Mouse (Mus musculus) embryonic stem cell, embryonic (primary cell): ENCODE measurements around the gene Prkag1.

Source experiments
- CTCF ChIA-PET, 4 experiments: fragments of 300-600 bp in 2 of 4; fragments of 350-600 bp in 2 of 4; sonication (Branson Sonifier 250); formaldehyde crosslinking; loops; one replicate each; lab custom pipeline; 2022; ENCODE audit warnings: inconsistent platforms in 2 of 4; lab: Charles Lee
- POLR2A ChIA-PET, 4 experiments: fragments of 300-600 bp in 2 of 4; fragments of 350-600 bp in 2 of 4; sonication (Branson Sonifier 250); formaldehyde crosslinking; loops; one replicate each; lab custom pipeline; 2022; ENCODE audit warnings: antibody characterized with exemption in 4 of 4, inconsistent platforms in 1 of 4; lab: Charles Lee

Prkag1 gene

GRCm38 (mm10) chr15:98812741-98813424 lies 18.4 kb downstream of the Prkag1 start:
- ChIA-PET POLR2A (interaction anchor here in 3 of 4 experiments (0.5 to 2.3 kb wide), 15 partner anchors 9 to 568 kb away, joined by 3 to 12 read pairs (median 5); partner anchors contain the start of genes Prkag1 (in 2 of the 3), Tuba1c (in 2 of the 3) and Arf3 (in 1 of the 3)), CTCF (interaction anchor here in 2 of 4 experiments (0.6 to 3.2 kb wide), 5 partner anchors 9 to 22 kb away, joined by 3 to 8 read pairs (median 4); partner anchors contain the start of gene Prkag1 (in 1 of the 2))

- ChIA-PET POLR2A (interaction anchor here (0.6 to 4.0 kb wide), 12 partner anchors 9 to 1246 kb away, joined by 3 to 17 read pairs (median 4); partner anchors contain the start of genes Prkag1 (in 1 of the 4), Tuba1b (in 1 of the 4) and Tuba1c (in 1 of the 4)), CTCF (interaction anchor here (0.6 to 2.7 kb wide), 19 partner anchors 11 to 1354 kb away, joined by 3 to 20 read pairs (median 3); partner anchors contain the start of genes Arf3 (in 1 of the 4) and Prkag1 (in 1 of the 4))
These were observed 21.1 kb downstream of the Prkag1 start for GRCm38 (mm10) chr15:98810212-98810611.

GRCm38 (mm10) chr15:98809390-98809789 lies 21.9 kb downstream of the Prkag1 start, which contains the start of gene Ddn:
TSS of gene Ddn (minus strand) at chr15:98809490.
- POLR2A ChIA-PET, result interaction anchor here in 2 of 4 experiments (0.5 to 4.0 kb wide), 7 partner anchors 9 to 220 kb away, joined by 3 to 17 read pairs (median 8); partner anchors contain the start of genes Prkag1 (in 1 of the 2), Tuba1b (in 1 of the 2) and Tuba1c (in 1 of the 2)
- CTCF ChIA-PET, result interaction anchor here (0.5 to 2.7 kb wide), 12 partner anchors 10 to 239 kb away, joined by 3 to 20 read pairs (median 4); partner anchors contain the start of gene Prkag1 (in 1 of the 4)

- CTCF ChIA-PET, result interaction anchor here (0.8 to 3.2 kb wide), 17 partner anchors 9 to 177 kb away, joined by 3 to 13 read pairs (median 3); partner anchors contain the start of genes Prkag1 (in 2 of the 4), Ccdc65 (in 1 of the 4) and Wnt1 (in 1 of the 4)
- POLR2A ChIA-PET, result interaction anchor here in 2 of 4 experiments (0.9 to 4.0 kb wide), 10 partner anchors 13 to 221 kb away, joined by 3 to 17 read pairs (median 5); partner anchors contain the start of genes Prkag1 (in 1 of the 2), Tuba1b (in 1 of the 2) and Tuba1c (in 1 of the 2)
These were observed 22.6 kb downstream of the Prkag1 start for GRCm38 (mm10) chr15:98808651-98809134.

GRCm38 (mm10) chr15:98807895-98808650 lies 23.2 kb downstream of the Prkag1 start:
- CTCF ChIA-PET, result interaction anchor here (0.6 to 3.2 kb wide), 21 partner anchors 9 to 176 kb away, joined by 3 to 13 read pairs (median 3); partner anchors contain the start of genes Prkag1 (in 2 of the 4), Ccdc65 (in 1 of the 4) and Wnt1 (in 1 of the 4)

GRCm38 (mm10) chr15:98806809-98807770 lies 24.2 kb downstream of the Prkag1 start:
- ChIA-PET CTCF (interaction anchor here (0.6 to 3.2 kb wide), 36 partner anchors 8 to 409 kb away, joined by 3 to 13 read pairs (median 3); partner anchors contain the start of genes Wnt1 (in 2 of the 4), Ccdc65 (in 1 of the 4) and Prkag1 (in 1 of the 4)), POLR2A (interaction anchor here in 3 of 4 experiments (0.6 to 4.0 kb wide), 43 partner anchors 9 to 239 kb away, joined by 3 to 15 read pairs (median 4); partner anchors contain the start of genes Arf3 (in 2 of the 3), Rnd1 (in 2 of the 3), Tuba1c (in 2 of the 3) and Prkag1 (in 1 of the 3))

More at GRCm38 (mm10) chr15:98807895-98808650, 23.2 kb downstream of the Prkag1 start:
- POLR2A ChIA-PET, result interaction anchor here in 2 of 4 experiments (0.6 to 4.0 kb wide), 17 partner anchors 13 to 222 kb away, joined by 3 to 17 read pairs (median 4); partner anchors contain the start of genes Prkag1 (in 1 of the 2), Rnd1 (in 1 of the 2), Tuba1b (in 1 of the 2) and Tuba1c (in 1 of the 2)

GRCm38 (mm10) chr15:98806071-98806808 lies 25.1 kb downstream of the Prkag1 start:
- ChIA-PET CTCF (interaction anchor here (0.6 to 3.2 kb wide), 29 partner anchors 13 to 1022 kb away, joined by 3 to 13 read pairs (median 3); partner anchors contain the start of genes Wnt1 (in 2 of the 4), Ccdc65 (in 1 of the 4) and Prkag1 (in 1 of the 4)), POLR2A (interaction anchor here in 3 of 4 experiments (0.5 to 2.4 kb wide), 35 partner anchors 10 to 487 kb away, joined by 3 to 10 read pairs (median 4); partner anchors contain the start of genes Arf3 (in 2 of the 3), Tuba1c (in 2 of the 3), Prkag1 (in 1 of the 3) and Rnd1 (in 1 of the 3))

GRCm38 (mm10) chr15:98805324-98806040 lies 25.8 kb downstream of the Prkag1 start:
- ChIA-PET CTCF (interaction anchor here in 3 of 4 experiments (0.7 to 3.2 kb wide), 16 partner anchors 12 to 1022 kb away, joined by 3 to 13 read pairs (median 3); partner anchors contain the start of genes Prkag1 (in 1 of the 3) and Wnt1 (in 1 of the 3)), POLR2A (interaction anchor here in 3 of 4 experiments (0.5 to 2.4 kb wide), 16 partner anchors 12 to 487 kb away, joined by 3 to 10 read pairs (median 4); partner anchors contain the start of genes Arf3 (in 2 of the 3), Prkag1 (in 1 of the 3) and Rnd1 (in 1 of the 3))

GRCm38 (mm10) chr15:98804054-98804453 lies 27.3 kb downstream of the Prkag1 start:
- ChIA-PET CTCF (interaction anchor here in 1 of 4 experiments (1.0 to 1.3 kb wide), 3 partner anchors 13 to 224 kb away, joined by 3 to 4 read pairs (median 3); no protein-coding TSS in a partner anchor), POLR2A (no interaction called here)

- CTCF ChIA-PET, result interaction anchor here in 1 of 4 experiments (1.1 to 1.5 kb wide), 3 partner anchors 13 to 224 kb away, joined by 4 read pairs; no protein-coding TSS in a partner anchor
- POLR2A ChIA-PET, result interaction anchor here in 1 of 4 experiments (1.3 kb wide), 1 partner anchor 22 kb away, joined by 3 read pairs; no protein-coding TSS in a partner anchor
These were observed 28.4 kb downstream of the Prkag1 start for GRCm38 (mm10) chr15:98802926-98803325.

GRCm38 (mm10) chr15:98799396-98799795 lies 31.9 kb downstream of the Prkag1 start:
- CTCF ChIA-PET, result interaction anchor here (0.5 to 1.8 kb wide), 80 partner anchors 9 to 1156 kb away, joined by 3 to 30 read pairs (median 4); partner anchors contain the start of genes Wnt1 (in 3 of the 4), Arf3 (in 2 of the 4), Ddn (in 2 of the 4) and Fkbp11 (in 2 of the 4)
- POLR2A ChIA-PET, result interaction anchor here in 3 of 4 experiments (0.6 to 1.3 kb wide), 11 partner anchors 14 to 299 kb away, joined by 3 to 5 read pairs (median 3); partner anchors contain the start of genes Arf3 (in 1 of the 3) and Rnd1 (in 1 of the 3)

- ChIA-PET CTCF (interaction anchor here (0.5 to 1.8 kb wide), 66 partner anchors 9 to 1157 kb away, joined by 3 to 30 read pairs (median 4); partner anchors contain the start of genes Wnt1 (in 3 of the 4), Arf3 (in 2 of the 4), Ddn (in 2 of the 4) and Prkag1 (in 2 of the 4)), POLR2A (interaction anchor here in 3 of 4 experiments (0.7 to 1.3 kb wide), 8 partner anchors 23 to 300 kb away, joined by 3 to 5 read pairs (median 3); partner anchors contain the start of genes Arf3 (in 1 of the 3) and Rnd1 (in 1 of the 3))
These were observed 32.4 kb downstream of the Prkag1 start for GRCm38 (mm10) chr15:98798903-98799302.

GRCm38 (mm10) chr15:98797835-98798492 lies 33.4 kb downstream of the Prkag1 start:
- ChIA-PET POLR2A (no interaction called here), CTCF (interaction anchor here in 1 of 4 experiments (1.2 kb wide), 1 partner anchor 219 kb away, joined by 4 read pairs; no protein-coding TSS in a partner anchor)
